Mouse (Mus musculus) midbrain, embryonic 12.5 days (tissue): ENCODE results near the gene Sox5. TPM values are rescaled to one million over a fixed set of nuclear protein-coding genes. Genes with fewer than 3 reads are reported as not detected.
A peak's percentile ranks its signal among the peaks of the same experiment; 100 is the strongest.

Source experiments
- ATAC-seq: fragments of 200-750 bp; cut with Nextera tagmentation; 2 replicates; pipeline ENCODE4 v1.8.0; 2017; ENCODE audit warnings: low read depth, moderate TSS enrichment, moderate library complexity; ENCODE audit not compliant: low FRiP score
- H3K27ac ChIP-seq: fragments of 300-500 bp; sonication (generic); replicated peaks from 2 replicates; pipeline ENCODE4 v1.5.1; 2016; ENCODE audit warnings: mild to moderate bottlenecking
- H3K27me3 ChIP-seq: fragments of 300-500 bp; sonication (generic); 2 replicates; pipeline ENCODE4 v1.6.1; 2016; ENCODE audit warnings: mild to moderate bottlenecking
- H3K36me3 ChIP-seq: fragments of 300-500 bp; sonication (generic); 2 replicates; pipeline ENCODE4 v1.6.1; 2016
- H3K4me1 ChIP-seq: fragments of 300-500 bp; sonication (generic); 2 replicates; pipeline ENCODE4 v1.6.1; 2016
- H3K4me2 ChIP-seq: fragments of 300-500 bp; sonication (generic); replicated peaks from 2 replicates; pipeline ENCODE4 v1.6.1; 2016; ENCODE audit warnings: mild to moderate bottlenecking, moderate library complexity
- H3K4me3 ChIP-seq: fragments of 300-500 bp; sonication (generic); 2 replicates; pipeline ENCODE4 v1.5.1; 2016; ENCODE audit warnings: mild to moderate bottlenecking
- H3K9ac ChIP-seq: fragments of 300-500 bp; sonication (generic); replicated peaks from 2 replicates; pipeline ENCODE4 v1.6.1; 2016; ENCODE audit warnings: mild to moderate bottlenecking, moderate library complexity
- H3K9me3 ChIP-seq: fragments of 300-500 bp; sonication (generic); 2 replicates; pipeline ENCODE4 v1.6.1; 2016; ENCODE audit warnings: mild to moderate bottlenecking
- WGBS: fragments of 180-500 bp; shearing (Covaris S2); methylation state at CpG from one replicate; pipeline ENCODE4 v1.1.7; 2016; 5-methylcytosine and 5-hydroxymethylcytosine counted together
- polyA plus RNA-seq: library from polyadenylated mRNA; unstranded; fragments of >200 nt; fragmentation: Nextera tagmentation; extraction: Ambion mirVana; gene quantifications from 2 replicates; pipeline ENCODE4 v1.2.1, GENCODE M21; 2016

The Sox5 gene
- polyA plus RNA-seq, 1 experiment from 2014 or later = 46.8 TPM

- 95% methylated on average over 4 of the region's 4 CpGs for WGBS
- H3K4me2 ChIP-seq = no peak overlapping the region
- no peaks in the 10 kb centered on the region for H3K9me3 ChIP-seq
- no peaks in the 10 kb centered on the region for H3K4me1 ChIP-seq
- no peak for ATAC-seq
- no peaks in the 10 kb centered on the region for H3K36me3 ChIP-seq
- H3K9ac ChIP-seq = no peak overlapping the region
- no peaks in the 10 kb centered on the region for H3K27me3 ChIP-seq
- H3K4me3 ChIP-seq = no peak overlapping the region
- H3K27ac ChIP-seq = no peak overlapping the region
Measured at GRCm38 (mm10) chr6:144136894-144137293, 644.9 kb downstream of the Sox5 start.

- H3K9ac ChIP-seq = no peak overlapping the region
- H3K27ac ChIP-seq = no peak overlapping the region
- H3K4me1 ChIP-seq = 0 out of 2 replicates have a peak, but pooled peaks cover 4% of the 10 kb centered on the region
- H3K4me2 ChIP-seq = no peak overlapping the region
- no peak overlapping the region for H3K4me3 ChIP-seq
- no peak for ATAC-seq
- WGBS = 91% methylated on average over 12 of the region's 12 CpGs
- no peaks in the 10 kb centered on the region for H3K36me3 ChIP-seq
- H3K27me3 ChIP-seq = no peaks in the 10 kb centered on the region
- H3K9me3 ChIP-seq = no peaks in the 10 kb centered on the region
Measured at GRCm38 (mm10) chr6:144129927-144130326, 651.9 kb downstream of the Sox5 start.

GRCm38 (mm10) chr6:144119961-144120360 lies 661.8 kb downstream of the Sox5 start:
- no peaks in the 10 kb centered on the region; the same call in 1 of the 2 replicates for H3K36me3 ChIP-seq
- no peak overlapping the region for H3K27ac ChIP-seq
- H3K9ac ChIP-seq = no peak overlapping the region
- no peak overlapping the region for H3K4me2 ChIP-seq
- ATAC-seq = no peak
- no peak overlapping the region for H3K4me3 ChIP-seq
- WGBS = 84% methylated on average over 1 of the region's 1 CpGs
- no peaks in the 10 kb centered on the region for H3K27me3 ChIP-seq
- H3K4me1 ChIP-seq = no peaks in the 10 kb centered on the region
- H3K9me3 ChIP-seq = no peaks in the 10 kb centered on the region

GRCm38 (mm10) chr6:144116646-144117045 lies 665.1 kb downstream of the Sox5 start:
- no peak overlapping the region for H3K4me2 ChIP-seq
- H3K9ac ChIP-seq = no peak overlapping the region
- H3K9me3 ChIP-seq = no peaks in the 10 kb centered on the region
- ATAC-seq = no peak
- 89% methylated on average over 6 of the region's 6 CpGs for WGBS
- H3K27me3 ChIP-seq = no peaks in the 10 kb centered on the region
- peaks cover 4% of the 10 kb centered on the region; the same call in 1 of the 2 replicates for H3K4me1 ChIP-seq
- H3K27ac ChIP-seq = no peak overlapping the region
- H3K4me3 ChIP-seq = no peak overlapping the region
- no peaks in the 10 kb centered on the region; the same call in 1 of the 2 replicates for H3K36me3 ChIP-seq

GRCm38 (mm10) chr6:144111561-144111960 lies 670.2 kb downstream of the Sox5 start:
- 65% methylated on average over 6 of the region's 6 CpGs for WGBS
- no peak overlapping the region for H3K4me2 ChIP-seq

GRCm38 (mm10) chr6:144106848-144107247 lies 674.9 kb downstream of the Sox5 start:
- 15% methylated on average over 10 of the region's 10 CpGs for WGBS
- peak overlapping the region; percentile 13; the same call in 1 of the 2 replicates for H3K4me2 ChIP-seq
- ATAC-seq = peak; percentile 61; the same call in 1 of the 2 replicates
- H3K27me3 ChIP-seq = peaks cover 5% of the 10 kb centered on the region; the same call in 1 of the 2 replicates
- H3K36me3 ChIP-seq = no peaks in the 10 kb centered on the region
- H3K4me3 ChIP-seq = no peak overlapping the region
- H3K4me1 ChIP-seq = peaks cover 23% of the 10 kb centered on the region
- H3K9ac ChIP-seq = no peak overlapping the region
- no peaks in the 10 kb centered on the region for H3K9me3 ChIP-seq
- no peak overlapping the region for H3K27ac ChIP-seq

More at GRCm38 (mm10) chr6:144111561-144111960, 670.2 kb downstream of the Sox5 start:
- no peak overlapping the region for H3K27ac ChIP-seq
- no peak for ATAC-seq
- H3K27me3 ChIP-seq = no peaks in the 10 kb centered on the region
- H3K4me3 ChIP-seq = no peak overlapping the region
- H3K36me3 ChIP-seq = no peaks in the 10 kb centered on the region; the same call in 1 of the 2 replicates
- H3K9ac ChIP-seq = no peak overlapping the region
- H3K9me3 ChIP-seq = no peaks in the 10 kb centered on the region
- H3K4me1 ChIP-seq = peaks cover 18% of the 10 kb centered on the region

- Histone ChIP-seq H3K9me3 (no peaks in the 10 kb centered on the region), H3K9ac (no peak overlapping the region), H3K27me3 (peaks cover 5% of the 10 kb centered on the region; the same call in 1 of the 2 replicates), H3K4me2 (no peak overlapping the region), H3K27ac (no peak overlapping the region), H3K4me3 (no peak overlapping the region), H3K36me3 (no peaks in the 10 kb centered on the region), H3K4me1 (peaks cover 18% of the 10 kb centered on the region)
- no peak for ATAC-seq
- 83% methylated on average over 12 of the region's 12 CpGs for WGBS
Measured at GRCm38 (mm10) chr6:144105645-144106044, 676.1 kb downstream of the Sox5 start.

GRCm38 (mm10) chr6:144103612-144104011 lies 678.2 kb downstream of the Sox5 start:
- H3K27ac ChIP-seq = no peak overlapping the region
- H3K27me3 ChIP-seq = peaks cover 5% of the 10 kb centered on the region; the same call in 1 of the 2 replicates
- no peak overlapping the region for H3K4me3 ChIP-seq
- WGBS = 92% methylated on average over 6 of the region's 6 CpGs
- no peaks in the 10 kb centered on the region for H3K9me3 ChIP-seq
- peaks cover 18% of the 10 kb centered on the region for H3K4me1 ChIP-seq
- no peaks in the 10 kb centered on the region for H3K36me3 ChIP-seq
- no peak overlapping the region for H3K9ac ChIP-seq
- ATAC-seq = no peak
- no peak overlapping the region for H3K4me2 ChIP-seq

GRCm38 (mm10) chr6:144100852-144101251 lies 680.9 kb downstream of the Sox5 start:
- Histone ChIP-seq H3K4me1 (peaks cover 6% of the 10 kb centered on the region; the same call in 1 of the 2 replicates), H3K9me3 (no peaks in the 10 kb centered on the region), H3K4me3 (no peak overlapping the region), H3K27me3 (peaks cover 5% of the 10 kb centered on the region; the same call in 1 of the 2 replicates), H3K4me2 (no peak overlapping the region), H3K36me3 (no peaks in the 10 kb centered on the region), H3K27ac (no peak overlapping the region), H3K9ac (no peak overlapping the region)
- ATAC-seq = no peak
- 96% methylated on average over 1 of the region's 1 CpGs for WGBS

GRCm38 (mm10) chr6:144098119-144098518 lies 683.7 kb downstream of the Sox5 start:
- Histone ChIP-seq H3K4me1 (peaks cover 12% of the 10 kb centered on the region), H3K27me3 (no peaks in the 10 kb centered on the region; the same call in 1 of the 2 replicates), H3K9ac (no peak overlapping the region), H3K9me3 (no peaks in the 10 kb centered on the region), H3K36me3 (no peaks in the 10 kb centered on the region), H3K4me2 (no peak overlapping the region), H3K27ac (no peak overlapping the region), H3K4me3 (no peak overlapping the region)
- no peak for ATAC-seq
- 69% methylated on average over 9 of the region's 9 CpGs for WGBS

GRCm38 (mm10) chr6:144088256-144088655 lies 693.5 kb downstream of the Sox5 start:
- no peaks in the 10 kb centered on the region for H3K36me3 ChIP-seq
- no peak overlapping the region for H3K4me2 ChIP-seq
- no peaks in the 10 kb centered on the region for H3K9me3 ChIP-seq
- no peak for ATAC-seq
- H3K27me3 ChIP-seq = no peaks in the 10 kb centered on the region
- no peak overlapping the region for H3K4me3 ChIP-seq
- 91% methylated on average over 3 of the region's 3 CpGs for WGBS
- no peak overlapping the region for H3K27ac ChIP-seq
- H3K4me1 ChIP-seq = peaks cover 5% of the 10 kb centered on the region
- H3K9ac ChIP-seq = no peak overlapping the region

GRCm38 (mm10) chr6:144086096-144086810 lies 695.5 kb downstream of the Sox5 start:
- ATAC-seq = no peak
- no peak overlapping the region for H3K27ac ChIP-seq
- no peaks in the 10 kb centered on the region for H3K27me3 ChIP-seq
- no peaks in the 10 kb centered on the region for H3K9me3 ChIP-seq
- no peaks in the 10 kb centered on the region for H3K36me3 ChIP-seq
- no peak overlapping the region for H3K4me3 ChIP-seq
- no peak overlapping the region for H3K9ac ChIP-seq
- no peak overlapping the region for H3K4me2 ChIP-seq
- WGBS = 84% methylated on average over 1 of the region's 1 CpGs
- peaks cover 5% of the 10 kb centered on the region for H3K4me1 ChIP-seq
